Mouse (Mus musculus): Measurements from ENCODE around the gene Pop5. TPM values are rescaled to one million over a fixed set of nuclear protein-coding genes. Genes with fewer than 3 reads are reported as not detected.

Pop5 gene
- polyA plus RNA-seq, 1 experiment from 2014 or later = 128 TPM

GRCm38 (mm10) chr5:115294173-115294572 lies 58.5 kb downstream of the Pop5 start:
- no peak overlapping the region for H3K4me2 ChIP-seq (replicated peaks)
- H3K4me3 ChIP-seq (replicated peaks) = no peak overlapping the region
- no peak for ATAC-seq
- peaks cover 16% of the 10 kb centered on the region for H3K4me1 ChIP-seq (replicated peaks)
- H3K9ac ChIP-seq = no peak overlapping the region
- no peaks in the 10 kb centered on the region for H3K27me3 ChIP-seq (replicated peaks)
- WGBS = 91% methylated on average over 8 of the region's 8 CpGs
- H3K9me3 ChIP-seq = no peaks in the 10 kb centered on the region
- peaks cover 39% of the 10 kb centered on the region for H3K36me3 ChIP-seq
- H3K27ac ChIP-seq = no peak overlapping the region

Other genes with a start within 250 kb of the Pop5 start
- gene Sppl3, start 224.7 kb upstream of the Pop5 start, polyA plus RNA-seq (2015; fragmentation: Nextera tagmentation; extraction: Ambion mirVana) = 16.8 and 23.6 TPM in 2 replicates
- gene Gm10401, start 137.5 kb upstream of the Pop5 start, polyA plus RNA-seq (2015; fragmentation: Nextera tagmentation; extraction: Ambion mirVana) = 24.9 and 30.2 TPM in 2 replicates
- 119 and 122 TPM in 2 replicates for gene Acads, start 116.5 kb upstream of the Pop5 start, polyA plus RNA-seq (2015; fragmentation: Nextera tagmentation; extraction: Ambion mirVana)
- 25.7 and 26.6 TPM in 2 replicates for gene Unc119b, start 100.9 kb upstream of the Pop5 start, polyA plus RNA-seq (2015; fragmentation: Nextera tagmentation; extraction: Ambion mirVana)
- gene Mlec, start 77.7 kb upstream of the Pop5 start, polyA plus RNA-seq (2015; fragmentation: Nextera tagmentation; extraction: Ambion mirVana) = 89.9 and 113 TPM in 2 replicates
- gene Cabp1, start 41.5 kb upstream of the Pop5 start, polyA plus RNA-seq (2015; fragmentation: Nextera tagmentation; extraction: Ambion mirVana) = 1.5 and 2.3 TPM in 2 replicates
- gene Rnf10, start 37.1 kb downstream of the Pop5 start, polyA plus RNA-seq (2015; fragmentation: Nextera tagmentation; extraction: Ambion mirVana) = 119 and 120 TPM in 2 replicates
- gene Coq5, start 43.8 kb downstream of the Pop5 start, polyA plus RNA-seq (2015; fragmentation: Nextera tagmentation; extraction: Ambion mirVana) = 62.1 and 65.1 TPM in 2 replicates
- 1,297 TPM in 2 replicates for gene Dynll1, start 65.2 kb downstream of the Pop5 start, polyA plus RNA-seq (2015; fragmentation: Nextera tagmentation; extraction: Ambion mirVana)
- gene Srsf9, start 91.3 kb downstream of the Pop5 start, polyA plus RNA-seq (2015; fragmentation: Nextera tagmentation; extraction: Ambion mirVana) = 217 and 220 TPM in 2 replicates
- gene Gatc, start 105.3 kb downstream of the Pop5 start, polyA plus RNA-seq (2015; fragmentation: Nextera tagmentation; extraction: Ambion mirVana) = 24.8 and 24.9 TPM in 2 replicates
- gene Triap1, start 105.4 kb downstream of the Pop5 start, polyA plus RNA-seq (2015; fragmentation: Nextera tagmentation; extraction: Ambion mirVana) = 62.7 and 66.3 TPM in 2 replicates
- 1,187 and 1,356 TPM in 2 replicates for gene Cox6a1, start 113.1 kb downstream of the Pop5 start, polyA plus RNA-seq (2015; fragmentation: Nextera tagmentation; extraction: Ambion mirVana)
- 8.7 and 10.4 TPM in 2 replicates for gene Msi1, start 193.8 kb downstream of the Pop5 start, polyA plus RNA-seq (2015; fragmentation: Nextera tagmentation; extraction: Ambion mirVana)
- 2.1 and 2.9 TPM in 2 replicates for gene Pla2g1b, start 230.4 kb downstream of the Pop5 start, polyA plus RNA-seq (2015; fragmentation: Nextera tagmentation; extraction: Ambion mirVana)
- 18.6 and 19.8 TPM in 2 replicates for gene Sirt4, start 248.9 kb downstream of the Pop5 start, polyA plus RNA-seq (2015; fragmentation: Nextera tagmentation; extraction: Ambion mirVana)

All from intestine, embryonic 15.5 days (tissue).